Mouse (Mus musculus): ENCODE data around the gene Cnst.

Gene Cnst

DNA sequence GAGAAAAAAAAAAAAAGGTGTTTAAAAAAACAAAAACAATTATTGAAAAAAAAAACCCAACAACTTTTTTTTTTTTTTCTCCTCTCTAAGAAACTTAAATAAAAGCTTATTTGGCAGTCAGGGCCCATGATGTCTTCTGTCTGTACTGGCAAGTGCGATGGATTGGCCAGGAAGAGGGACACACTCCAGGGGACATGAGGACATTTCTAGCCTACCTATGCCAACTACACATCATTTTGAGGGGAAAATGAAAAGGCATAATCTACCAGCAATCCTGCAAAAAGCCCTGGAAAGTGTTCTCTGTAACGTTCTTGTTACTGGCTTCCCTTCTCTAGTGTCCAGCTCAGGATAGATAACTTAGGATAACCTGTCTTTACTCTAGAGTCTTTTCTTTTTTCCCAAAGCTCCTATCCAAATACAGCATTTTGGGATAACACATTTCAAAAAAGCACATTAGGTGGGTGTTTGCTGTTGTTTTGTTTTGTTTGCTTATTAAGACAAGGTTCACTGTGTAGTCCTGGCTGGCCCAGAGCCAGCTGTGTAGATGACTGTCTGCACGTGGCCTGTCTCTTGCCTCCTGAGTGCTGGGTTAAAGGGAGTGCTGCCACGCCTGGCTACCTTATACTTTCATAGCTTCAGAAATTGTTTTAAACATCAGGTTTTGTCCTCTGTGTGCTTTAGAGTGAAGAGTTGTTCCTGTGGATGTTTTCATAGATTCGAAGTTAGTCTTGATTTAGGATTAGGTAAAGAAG, 7.2 kb downstream of the Cnst start:
- DNase-seq (ENCODE audit: low spot score in 2 of 2): no peak

GRCm38 (mm10) chr1:179553949-179554347, 7.8 kb downstream of the Cnst start:
- no peak for DNase-seq (ENCODE audit: low spot score in 2 of 2)

DNA sequence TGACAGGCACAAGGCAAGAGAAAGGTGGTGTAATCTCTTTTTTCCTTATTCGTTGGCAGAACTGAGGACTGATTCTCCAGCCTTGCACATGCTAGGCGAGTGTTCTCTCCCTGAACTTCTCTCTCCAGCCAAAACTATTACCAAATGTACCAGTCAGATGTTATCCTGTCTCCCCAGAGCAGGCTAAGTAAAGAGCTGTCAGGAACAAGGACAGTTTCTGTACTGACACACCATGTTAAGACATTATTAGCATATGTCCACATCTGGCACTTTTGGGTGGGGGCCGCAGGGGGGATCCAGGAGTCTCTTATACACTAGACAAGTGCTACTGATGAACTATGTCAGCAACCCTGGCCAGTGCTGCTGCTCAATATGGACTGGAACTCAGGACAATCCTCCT, 10.8 kb downstream of the Cnst start:
- no peak for DNase-seq (ENCODE audit: low spot score in 2 of 2)

DNA sequence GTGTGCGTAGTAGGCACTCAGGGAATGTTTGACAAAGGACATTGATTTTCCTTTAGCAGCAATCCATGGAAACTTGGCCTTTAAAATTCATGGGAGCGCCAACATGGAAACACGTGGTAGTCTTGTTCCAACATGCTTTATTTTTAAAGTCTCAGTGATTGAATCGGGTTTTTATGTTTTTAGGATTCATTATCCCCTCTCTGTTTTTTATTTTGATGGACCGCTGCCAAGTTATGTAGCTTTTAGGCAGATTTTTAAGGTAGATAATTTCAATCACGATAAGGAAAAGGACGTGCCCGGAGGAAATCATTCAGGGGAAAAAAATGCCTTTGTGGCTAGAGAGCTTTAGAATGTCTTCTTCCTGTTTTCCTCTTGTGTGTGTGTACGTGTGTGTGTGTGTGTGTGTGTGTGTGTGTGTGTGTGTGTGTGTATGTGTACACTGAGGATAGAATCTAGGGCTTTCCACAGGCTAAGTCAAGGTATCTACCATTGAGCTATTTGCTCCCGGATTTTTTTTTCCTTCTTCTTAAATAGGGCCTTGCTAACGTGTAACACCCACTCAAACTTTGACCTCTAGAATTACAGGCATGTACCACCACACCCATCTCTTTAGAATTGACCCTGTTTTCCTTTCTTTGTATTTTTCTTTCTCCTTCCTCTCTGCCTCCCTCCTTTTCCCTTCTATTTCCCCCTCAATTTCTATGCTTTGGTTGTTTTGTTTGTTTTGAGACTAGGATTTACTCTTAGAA, 13.4 kb downstream of the Cnst start:
- no peak for DNase-seq (ENCODE audit: low spot score in 2 of 2)

- no peak for DNase-seq (ENCODE audit: low spot score in 2 of 2)
Observed at GRCm38 (mm10) chr1:179560845-179561430, 14.8 kb downstream of the Cnst start.

DNA sequence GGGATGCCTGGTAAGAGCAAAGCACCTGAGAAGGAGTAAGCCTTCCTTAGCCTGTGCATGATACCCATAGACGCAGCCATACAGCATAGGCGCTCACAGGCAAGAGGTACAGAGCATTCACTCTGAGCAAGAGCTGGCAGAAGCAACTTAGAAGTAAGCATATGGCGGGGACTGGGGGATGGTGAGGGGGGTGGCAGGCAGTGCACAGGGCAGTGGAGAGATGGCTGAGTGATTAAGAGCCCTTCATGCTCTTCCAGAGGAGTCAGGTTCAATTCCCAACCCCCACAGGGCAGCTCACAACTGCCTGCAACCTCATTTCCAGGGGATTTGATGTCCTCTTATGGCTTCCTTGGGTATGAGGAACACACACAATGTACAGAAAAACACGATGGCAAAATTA, 17.0 kb downstream of the Cnst start:
- DNase-seq (ENCODE audit: low spot score in 2 of 2): no peak

GRCm38 (mm10) chr1:179563926-179564325, 17.8 kb downstream of the Cnst start:
- no peak for DNase-seq (ENCODE audit: low spot score in 2 of 2)

GRCm38 (mm10) chr1:179567558-179567957, 21.4 kb downstream of the Cnst start:
- DNase-seq (ENCODE audit: low spot score in 2 of 2): no peak

DNA sequence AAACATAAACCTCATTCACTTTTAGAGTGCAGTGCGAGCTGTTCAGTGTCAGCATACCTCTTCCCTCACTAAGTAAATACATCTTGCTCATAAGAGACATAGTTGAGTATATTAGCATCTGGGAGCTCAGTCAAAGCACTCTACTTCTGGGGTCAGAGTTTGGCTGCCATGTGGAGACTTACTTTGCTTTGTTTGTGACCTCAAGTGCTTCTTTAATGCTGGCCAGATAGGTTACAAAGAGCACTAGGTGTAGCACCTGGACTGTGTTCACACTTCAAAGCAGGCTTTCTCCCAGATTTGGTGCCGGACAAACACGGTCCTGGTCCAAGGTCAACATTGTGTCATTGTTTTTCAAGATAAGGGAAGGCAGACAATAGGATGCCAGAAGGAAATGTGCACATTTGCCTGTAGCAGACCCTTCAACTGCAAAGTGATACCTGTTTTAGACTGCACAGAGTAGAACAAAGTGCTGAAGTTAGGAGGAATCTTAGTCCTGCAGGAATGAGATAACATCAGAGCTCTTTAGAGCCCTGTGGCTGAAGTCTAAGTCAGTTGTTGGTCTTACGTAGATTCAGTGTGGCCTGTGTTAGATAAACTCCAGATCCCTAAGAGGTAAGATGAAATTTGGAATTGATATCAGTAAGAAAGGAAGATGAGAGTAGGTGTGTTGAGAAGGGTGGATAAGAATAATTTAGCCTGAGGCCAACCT, 22.7 kb downstream of the Cnst start:
- DNase-seq (ENCODE audit: low spot score in 2 of 2): no peak

- no peak for DNase-seq (ENCODE audit: low spot score in 2 of 2)
Observed at GRCm38 (mm10) chr1:179570482-179570881, 24.3 kb downstream of the Cnst start.

DNA sequence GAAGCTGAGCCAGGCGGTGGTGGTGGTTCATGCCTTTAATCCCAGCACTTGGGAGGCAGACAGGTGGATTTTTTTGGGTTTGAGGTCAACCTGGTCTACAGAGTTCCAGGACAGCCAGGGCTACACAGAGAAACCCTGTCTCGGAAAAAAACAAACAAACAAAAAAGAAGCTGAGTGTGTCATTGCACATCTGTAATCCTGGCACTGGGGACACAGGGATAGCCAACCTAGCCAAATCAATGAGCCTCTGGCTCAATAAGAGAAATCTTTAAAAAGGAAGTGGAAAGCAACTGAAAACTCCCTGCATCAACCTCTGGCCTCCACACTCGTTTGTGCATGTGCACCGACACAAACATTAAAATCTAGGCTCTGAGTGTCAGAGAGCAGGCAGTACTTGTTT, 25.5 kb downstream of the Cnst start:
- DNase-seq (ENCODE audit: low spot score in 2 of 2): no peak

GRCm38 (mm10) chr1:179573650-179574206, 27.6 kb downstream of the Cnst start:
- no peak for DNase-seq (ENCODE audit: low spot score in 2 of 2)

- DNase-seq (ENCODE audit: low spot score in 2 of 2): peak in 1 of 2 experiments; percentile 8
Observed at GRCm38 (mm10) chr1:179578625-179579024, 32.5 kb downstream of the Cnst start.

- no peak for DNase-seq (ENCODE audit: low spot score in 2 of 2)
Observed at GRCm38 (mm10) chr1:179580200-179580599, 34.0 kb downstream of the Cnst start.

- DNase-seq (ENCODE audit: low spot score in 2 of 2): no peak
Observed at GRCm38 (mm10) chr1:179581422-179581821, 35.3 kb downstream of the Cnst start.

DNA sequence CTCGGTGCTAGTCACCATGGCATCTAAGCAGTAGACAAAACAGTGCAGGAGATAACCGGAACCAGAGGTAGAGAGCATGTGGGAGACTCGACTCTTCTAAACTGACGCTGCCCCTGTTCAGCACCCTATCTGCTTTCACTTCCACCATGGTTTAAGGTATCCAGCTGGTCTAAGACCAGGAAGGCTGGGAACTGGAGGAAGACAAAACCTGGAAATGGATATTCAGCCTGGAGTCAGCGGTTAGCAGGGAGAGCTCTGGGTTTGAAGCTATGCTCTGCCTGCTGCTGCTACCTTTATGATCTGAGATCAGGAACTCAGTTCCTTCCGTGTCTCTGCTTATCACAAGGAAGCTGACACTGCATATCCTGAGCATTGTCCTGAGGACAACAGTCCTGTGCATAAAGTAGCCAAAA, 35.9 kb downstream of the Cnst start:
- no peak for DNase-seq (ENCODE audit: low spot score in 2 of 2)

GRCm38 (mm10) chr1:179583090-179583489, 36.9 kb downstream of the Cnst start:
- no peak for DNase-seq (ENCODE audit: low spot score in 2 of 2)

DNA sequence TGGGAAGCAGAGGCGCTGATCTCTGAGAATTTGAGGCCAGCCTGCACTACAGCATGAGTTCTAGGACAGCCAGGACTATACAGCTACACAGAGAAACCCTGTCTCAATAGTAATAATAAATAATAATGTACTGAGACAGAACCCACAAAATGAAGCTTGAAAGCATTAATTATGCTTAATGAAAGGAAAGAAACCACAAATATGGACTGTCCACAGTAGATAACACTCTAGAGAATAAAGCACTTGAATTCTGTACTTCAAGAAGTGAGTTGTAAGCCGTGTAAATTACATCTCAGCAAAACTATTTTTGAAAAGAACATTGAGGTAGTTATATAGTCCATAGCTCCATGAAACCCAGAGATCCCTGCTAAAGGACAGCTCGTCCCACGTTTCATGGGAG, 38.0 kb downstream of the Cnst start:
- DNase-seq (ENCODE audit: low spot score in 2 of 2): no peak

- DNase-seq (ENCODE audit: low spot score in 2 of 2): no peak
Observed at GRCm38 (mm10) chr1:179585646-179586045, 39.5 kb downstream of the Cnst start.

DNA sequence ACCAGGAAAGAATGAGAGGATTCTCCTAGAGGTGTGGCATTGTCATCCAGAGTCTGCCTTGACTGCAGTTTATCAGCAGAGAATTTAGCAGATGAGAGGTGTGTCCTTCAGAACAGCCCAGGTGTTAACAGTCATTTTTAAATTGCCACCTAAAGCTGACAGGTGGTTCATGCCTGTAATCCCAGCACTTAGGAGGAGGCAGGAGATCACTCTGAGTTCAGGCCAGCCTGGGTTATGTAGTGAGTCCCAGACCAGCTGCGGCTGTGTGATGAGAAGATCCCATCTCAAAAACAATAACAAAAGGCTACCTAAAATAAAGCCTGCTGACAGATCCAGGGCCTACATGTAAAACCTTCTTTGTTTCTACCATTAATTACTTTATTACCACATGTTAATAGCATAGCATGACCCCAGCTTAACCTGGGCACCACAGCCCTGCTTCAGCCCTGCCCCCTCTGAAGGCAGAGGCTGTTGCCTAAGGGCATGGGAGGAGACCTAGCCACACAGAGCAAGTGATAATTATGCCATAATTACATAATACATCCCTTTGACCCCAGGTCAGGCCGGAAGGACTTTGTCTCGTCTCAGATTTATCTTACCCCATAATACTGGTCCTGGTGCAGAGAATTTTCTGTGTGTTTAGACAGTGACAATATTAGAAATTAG, 40.4 kb downstream of the Cnst start:
- DNase-seq (ENCODE audit: low spot score in 2 of 2): no peak

- no peak for DNase-seq (ENCODE audit: low spot score in 2 of 2)
Observed at GRCm38 (mm10) chr1:179588230-179588629, 42.1 kb downstream of the Cnst start.

All from natural killer cell, adult 2 months (primary cell).